Mouse (Mus musculus) retina, postnatal 1 day (tissue): Measurements from ENCODE around the gene Tmem233.

Source experiments
- DNase-seq: peaks from one replicate; pipeline ENCODE4 v3.0.0-alpha.2; 2012

Gene Tmem233

DNA sequence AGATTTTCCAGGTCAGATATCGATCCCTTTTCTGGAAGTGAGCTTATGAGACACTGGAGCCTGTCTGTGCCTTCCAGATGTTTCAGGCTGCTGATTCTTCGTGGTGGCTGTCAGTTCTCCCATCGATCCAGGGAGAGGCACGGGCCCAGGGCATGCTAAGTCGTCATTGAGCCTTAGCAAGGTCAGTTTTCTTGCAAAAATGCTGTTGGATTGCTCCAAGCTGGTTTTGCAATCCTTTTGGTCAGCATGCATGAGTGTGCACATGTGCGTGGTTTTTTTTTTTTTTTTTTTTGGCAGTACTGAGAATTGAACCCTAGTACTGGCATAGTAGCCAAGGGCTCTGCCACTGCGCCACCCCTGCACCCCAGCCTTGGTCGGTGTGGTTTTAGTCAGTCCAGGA is 79.9 kb downstream of the Tmem233 start:
- no peak for DNase-seq

DNA sequence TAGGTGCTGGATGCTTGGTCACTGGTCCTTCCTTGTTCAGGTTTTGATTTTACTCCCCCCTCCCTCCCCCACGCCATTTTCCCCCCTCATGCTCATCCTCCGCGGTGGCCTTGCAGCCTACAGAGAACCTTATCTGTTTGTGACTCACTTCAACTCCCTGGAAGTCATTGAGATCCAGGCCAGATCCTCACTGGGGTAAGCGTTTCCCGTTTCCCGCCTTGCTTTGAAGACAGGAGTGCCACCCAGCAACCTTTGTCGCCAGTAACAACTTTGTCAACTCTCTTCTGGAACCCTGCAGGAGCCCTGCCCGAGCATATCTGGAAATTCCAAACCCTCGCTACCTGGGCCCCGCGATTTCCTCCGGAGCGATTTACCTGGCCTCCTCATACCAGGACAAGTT is 85.7 kb downstream of the Tmem233 start:
- no peak for DNase-seq

DNA sequence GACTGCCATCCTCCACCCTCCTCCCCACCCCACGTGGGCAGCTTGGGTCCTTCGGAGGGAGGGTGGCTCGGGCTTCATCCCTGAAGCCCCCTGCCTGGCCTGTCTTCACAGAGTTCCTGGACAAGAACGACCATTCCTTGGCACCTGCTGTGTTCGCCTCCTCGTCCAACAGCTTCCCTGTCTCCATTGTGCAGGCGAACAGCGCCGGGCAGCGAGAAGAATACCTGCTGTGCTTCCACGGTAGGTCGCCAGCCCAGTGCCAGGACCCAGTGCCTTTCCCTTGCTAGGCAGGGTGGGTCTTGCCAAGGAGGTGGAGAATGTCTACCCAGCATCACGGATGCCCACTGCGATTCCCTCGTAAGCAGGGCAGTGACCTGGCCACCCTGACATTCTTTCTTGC is 88.9 kb downstream of the Tmem233 start:
- no peak for DNase-seq

DNA sequence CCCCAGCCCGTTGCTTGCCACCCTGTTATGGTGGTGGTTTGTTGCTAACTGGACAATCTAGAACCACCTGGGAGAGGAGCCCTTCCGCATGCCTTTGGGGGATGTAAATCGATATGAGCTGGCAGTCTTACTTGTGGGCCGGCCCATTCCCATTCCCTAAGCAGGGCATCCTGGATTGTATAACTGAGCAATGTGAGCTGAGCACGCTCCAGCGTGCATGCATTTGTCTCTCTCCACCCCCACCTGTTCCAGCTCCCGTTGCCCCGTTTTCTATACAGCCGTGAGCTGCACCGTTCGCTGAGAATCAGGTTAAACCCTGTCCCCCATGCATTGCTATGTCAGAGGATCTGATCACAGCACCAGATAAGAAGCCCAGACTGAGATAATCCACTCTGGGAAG is 91.3 kb downstream of the Tmem233 start:
- no peak for DNase-seq
